Comparison of ENCODE assay signal across 21 mouse cellular contexts in genomic region chr3:119143034-119143433, GRCm38 (mm10).
DNase-seq lines count a peak whose midpoint lies in the region; ATAC-seq and TF ChIP-seq lines count a peak whose summit lies in the region.
"Had no signal": no experiment of that assay in that cellular context is flagged by ENCODE, and none has a peak within 500 bp of the region (broad histone marks: within the 10 kb centered on the region; RNA-seq: fewer than 3 reads in every experiment).

No protein-coding gene starts in this region.

- 0 out of 2 replicates have a peak overlapping the region, but pooled peaks have one; percentile 1 for H3K27ac ChIP-seq in forebrain, embryonic 12.5 days
- no peak overlapping the region for H3K27ac ChIP-seq in forebrain, embryonic 15.5 days (replicated peaks)
- no peak overlapping the region for H3K27ac ChIP-seq in midbrain, embryonic 14.5 days (replicated peaks; ENCODE audit: low read depth, low read length)
- no peak overlapping the region for H3K27ac ChIP-seq in midbrain, embryonic 13.5 days
- H3K27ac ChIP-seq in layer of hippocampus, adult 2 months = no peak overlapping the region
- H3K27ac ChIP-seq: embryonic facial prominence, embryonic 12.5 days; heart, adult 2 months; heart, embryonic 15.5 days; hindbrain, embryonic 10.5 days; hindbrain, embryonic 14.5 days; intestine, embryonic 15.5 days had no signal

- TF ChIP-seq CTCF in C2C12 (IDR thresholded peaks at IDR 0.05; ENCODE audit: control insufficient read depth, insufficient read depth, insufficient read length) (no peak), Patski (IDR thresholded peaks at IDR 0.05) (no peak)
- no peak for TF ChIP-seq CTCF in layer of hippocampus, adult 2 months (conservative IDR thresholded peaks at IDR 0.05)

- 61% methylated on average over 5 of the region's 5 CpGs for WGBS in forebrain, embryonic 12.5 days
- 47% methylated on average over 5 of the region's 5 CpGs for WGBS in forebrain, embryonic 15.5 days
- 65% methylated on average over 5 of the region's 5 CpGs for WGBS in midbrain, embryonic 14.5 days
- WGBS in midbrain, embryonic 13.5 days = 53% methylated on average over 5 of the region's 5 CpGs

- no peak overlapping the region for H3K9ac ChIP-seq in forebrain, embryonic 12.5 days
- no peak overlapping the region for H3K9ac ChIP-seq in forebrain, embryonic 15.5 days (replicated peaks)
- no peak overlapping the region for H3K9ac ChIP-seq in midbrain, embryonic 14.5 days (replicated peaks; ENCODE audit: low read length)
- no peak overlapping the region for H3K9ac ChIP-seq in midbrain, embryonic 13.5 days (replicated peaks)
- H3K9ac ChIP-seq: embryonic facial prominence, embryonic 12.5 days; heart, embryonic 15.5 days; hindbrain, embryonic 14.5 days; intestine, embryonic 15.5 days had no signal

- no peak overlapping the region for H3K4me3 ChIP-seq in forebrain, embryonic 12.5 days (replicated peaks)
- H3K4me3 ChIP-seq in forebrain, embryonic 15.5 days = no peak overlapping the region
- no peak overlapping the region for H3K4me3 ChIP-seq in midbrain, embryonic 14.5 days (replicated peaks; ENCODE audit: low read depth, low read length)
- no peak overlapping the region for H3K4me3 ChIP-seq in midbrain, embryonic 13.5 days (replicated peaks)
- no peak overlapping the region for H3K4me3 ChIP-seq in C2C12 (ENCODE audit: insufficient read depth, poor library complexity, severe bottlenecking)
- H3K4me3 ChIP-seq in layer of hippocampus, adult 2 months = no peak overlapping the region
- H3K4me3 ChIP-seq: embryonic facial prominence, embryonic 12.5 days; heart, adult 2 months; heart, embryonic 15.5 days; hindbrain, embryonic 10.5 days; intestine, embryonic 15.5 days had no signal

- no peaks in the 10 kb centered on the region for H3K36me3 ChIP-seq in forebrain, embryonic 12.5 days (replicated peaks)
- H3K36me3 ChIP-seq in forebrain, embryonic 15.5 days = no peaks in the 10 kb centered on the region
- H3K36me3 ChIP-seq in midbrain, embryonic 14.5 days (ENCODE audit: control insufficient read depth, insufficient read depth, low read length) = no peaks in the 10 kb centered on the region
- no peaks in the 10 kb centered on the region for H3K36me3 ChIP-seq in midbrain, embryonic 13.5 days
- no peaks in the 10 kb centered on the region for H3K36me3 ChIP-seq in C2C12 (ENCODE audit: control insufficient read depth, insufficient read depth)
- H3K36me3 ChIP-seq: embryonic facial prominence, embryonic 12.5 days; heart, embryonic 15.5 days; hindbrain, embryonic 10.5 days; intestine, embryonic 15.5 days had no signal

- H3K4me2 ChIP-seq in forebrain, embryonic 12.5 days = no peak overlapping the region
- H3K4me2 ChIP-seq in forebrain, embryonic 15.5 days (replicated peaks) = no peak overlapping the region
- H3K4me2 ChIP-seq in midbrain, embryonic 14.5 days (ENCODE audit: low read length) = no peak overlapping the region
- H3K4me2 ChIP-seq in midbrain, embryonic 13.5 days (replicated peaks) = no peak overlapping the region
- H3K4me2 ChIP-seq: embryonic facial prominence, embryonic 12.5 days; heart, embryonic 11.5 days; heart, embryonic 15.5 days; hindbrain, embryonic 14.5 days; intestine, embryonic 15.5 days had no signal

- POLR2A ChIA-PET in Patski (lab: Charles Lee) = interaction anchor here (0.8 kb wide), 1 partner anchor 19 kb away, joined by 4 read pairs; no protein-coding TSS in a partner anchor

- H3K9me3 ChIP-seq in forebrain, embryonic 12.5 days = no peaks in the 10 kb centered on the region
- no peaks in the 10 kb centered on the region for H3K9me3 ChIP-seq in forebrain, embryonic 15.5 days
- no peaks in the 10 kb centered on the region for H3K9me3 ChIP-seq in midbrain, embryonic 14.5 days (ENCODE audit: control insufficient read depth, low read length)
- H3K9me3 ChIP-seq in midbrain, embryonic 13.5 days = no peaks in the 10 kb centered on the region
- H3K9me3 ChIP-seq: intestine, embryonic 15.5 days had no signal

- peak; percentile 14 for DNase-seq in midbrain, embryonic 14.5 days
- peak; percentile 93 for DNase-seq in Patski (ENCODE audit: low read depth, low spot score)
- no peak for DNase-seq in layer of hippocampus, adult 2 months (ENCODE audit: low spot score in 2 of 2)
- DNase-seq: adrenal gland, postnatal 10 days; cerebellum, adult 11 months; cerebellum, adult 8-10 months; cerebellum, postnatal 14 days; embryo, embryonic 11 days; gastrocnemius, postnatal 14 days; heart, adult 2 months; heart, postnatal 14 days had no signal

- peaks cover 6% of the 10 kb centered on the region; the same call in 1 of the 2 replicates for H3K4me1 ChIP-seq in forebrain, embryonic 12.5 days
- H3K4me1 ChIP-seq in forebrain, embryonic 15.5 days = no peaks in the 10 kb centered on the region
- H3K4me1 ChIP-seq in midbrain, embryonic 14.5 days (ENCODE audit: control insufficient read depth, insufficient read depth, low read length) = no peaks in the 10 kb centered on the region
- H3K4me1 ChIP-seq in midbrain, embryonic 13.5 days (replicated peaks) = 0 out of 2 replicates have a peak, but pooled peaks cover 7% of the 10 kb centered on the region
- H3K4me1 ChIP-seq: embryonic facial prominence, embryonic 12.5 days; heart, embryonic 15.5 days; intestine, embryonic 15.5 days had no signal

- CTCF ChIA-PET in Patski (lab: Charles Lee) = interaction anchor here (1.0 to 1.1 kb wide), 2 partner anchors 10 to 13 kb away, joined by 3 read pairs; no protein-coding TSS in a partner anchor

- H3ac ChIP-seq in C2C12 (ENCODE audit: control insufficient read depth, insufficient read length, low read depth) = no peak overlapping the region

- no peaks in the 10 kb centered on the region for H3K27me3 ChIP-seq in forebrain, embryonic 12.5 days
- no peaks in the 10 kb centered on the region for H3K27me3 ChIP-seq in forebrain, embryonic 15.5 days
- no peaks in the 10 kb centered on the region for H3K27me3 ChIP-seq in midbrain, embryonic 14.5 days (ENCODE audit: control insufficient read depth, insufficient read depth, low read length)
- H3K27me3 ChIP-seq in midbrain, embryonic 13.5 days = no peaks in the 10 kb centered on the region
- H3K27me3 ChIP-seq in C2C12 (ENCODE audit: control insufficient read depth, insufficient read depth, insufficient read length) = no peaks in the 10 kb centered on the region
- H3K27me3 ChIP-seq in Patski = no peaks in the 10 kb centered on the region
- H3K27me3 ChIP-seq: embryonic facial prominence, embryonic 12.5 days; heart, embryonic 15.5 days; intestine, embryonic 15.5 days had no signal

- no peak for ATAC-seq in forebrain, embryonic 12.5 days (ENCODE audit: low FRiP score)
- ATAC-seq in forebrain, embryonic 15.5 days (replicated peaks) = no peak
- ATAC-seq in midbrain, embryonic 14.5 days (ENCODE audit: low FRiP score, low TSS enrichment) = no peak
- no peak for ATAC-seq in midbrain, embryonic 13.5 days
- peak; percentile 89 for ATAC-seq in Patski
- ATAC-seq: intestine, embryonic 15.5 days had no signal

- in situ Hi-C loops in Patski (cut with MboI; ENCODE audit: low pct_unique_long_range_greater_than_20kb) = no loop called here

- H3K79me2 ChIP-seq in C2C12 (ENCODE audit: control insufficient read depth, insufficient read depth) = no peaks in the 10 kb centered on the region

- no peaks in the 10 kb centered on the region for H3K79me3 ChIP-seq in C2C12 (ENCODE audit: low read depth)

TF ChIP-seq in C2C12, 6 proteins besides CTCF, POLR2A, EP300 and RAD21:
- TF ChIP-seq MYOD1 (IDR thresholded peaks at IDR 0.05; ENCODE audit: control insufficient read depth, insufficient read length, low read depth) (peak; percentile 84), MYOG (IDR thresholded peaks at IDR 0.05; ENCODE audit: control insufficient read depth, extremely low read depth, insufficient read length) (no peak)

Comparison
In these comparisons a context has a peak if more than half of its experiments do, and no peak if none do; other contexts are left out.
1. DNase-seq: peak in midbrain, embryonic 14.5 days (single experiment) and Patski (single experiment); none in layer of hippocampus, adult 2 months (0 of 2).